Mouse (Mus musculus) kidney, adult 8-10 months (tissue): ENCODE measurements at regions not wholly inside any gene's neighbourhood (a gene's known extent, or its start where the extent isn't known, plus 50 kb on each side); places are given as distances from the start of the nearest gene placed in this dataset.

ENCODE experiments used
- DNase-seq, 2 experiments: peaks; one replicate each; pipeline ENCODE4 v3.0.0; 2022

GRCm38 (mm10) chr10:98584776-98585175 is 329.4 kb upstream of the Atp2b1 start:
- DNase-seq: no peak

GRCm38 (mm10) chr10:98589726-98590125 is 324.5 kb upstream of the Atp2b1 start:
- DNase-seq: no peak

- DNase-seq: no peak
Observed at GRCm38 (mm10) chr10:98592154-98592553, 322.1 kb upstream of the Atp2b1 start.

- DNase-seq: no peak
Observed at GRCm38 (mm10) chr10:98593910-98594309, 320.3 kb upstream of the Atp2b1 start.

GRCm38 (mm10) chr10:98608221-98608941 is 305.8 kb upstream of the Atp2b1 start:
- DNase-seq: no peak

GRCm38 (mm10) chr10:98610708-98611107 is 303.5 kb upstream of the Atp2b1 start:
- DNase-seq: no peak

- DNase-seq: no peak
Observed at GRCm38 (mm10) chr10:98611707-98612360, 302.4 kb upstream of the Atp2b1 start.

GRCm38 (mm10) chr10:98618736-98619525 is 295.3 kb upstream of the Atp2b1 start:
- no peak for DNase-seq

GRCm38 (mm10) chr10:98624103-98624502 is 290.1 kb upstream of the Atp2b1 start:
- DNase-seq: no peak

- no peak for DNase-seq
Observed at GRCm38 (mm10) chr10:98624681-98625321, 289.4 kb upstream of the Atp2b1 start.

GRCm38 (mm10) chr10:98628191-98628590 is 286.0 kb upstream of the Atp2b1 start:
- DNase-seq: no peak

- no peak for DNase-seq
Observed at GRCm38 (mm10) chr10:98629248-98629647, 285.0 kb upstream of the Atp2b1 start.

- peak in 1 of 2 experiments; percentile 19 for DNase-seq
Observed at GRCm38 (mm10) chr10:98637759-98638611, 276.2 kb upstream of the Atp2b1 start.

- no peak for DNase-seq
Observed at GRCm38 (mm10) chr10:98645681-98646122, 268.5 kb upstream of the Atp2b1 start.

GRCm38 (mm10) chr10:98646311-98646999 is 267.8 kb upstream of the Atp2b1 start:
- no peak for DNase-seq

GRCm38 (mm10) chr10:98648710-98649245 is 265.4 kb upstream of the Atp2b1 start:
- DNase-seq: no peak

GRCm38 (mm10) chr10:98650533-98650932 is 263.7 kb upstream of the Atp2b1 start:
- no peak for DNase-seq

- DNase-seq: no peak
Observed at GRCm38 (mm10) chr10:98651127-98651526, 263.1 kb upstream of the Atp2b1 start.

GRCm38 (mm10) chr10:98651599-98651998 is 262.6 kb upstream of the Atp2b1 start:
- no peak for DNase-seq

- DNase-seq: peak; percentile 45 to 46
Observed at GRCm38 (mm10) chr10:98652084-98652483, 262.1 kb upstream of the Atp2b1 start.

GRCm38 (mm10) chr10:98660747-98661146 is 253.5 kb upstream of the Atp2b1 start:
- DNase-seq: peak in 1 of 2 experiments; percentile 8
